Mouse (Mus musculus) CH12.LX (cell line): ENCODE measurements around the gene Cux1.

Experiments used
- BHLHE40 ChIP-seq: IDR thresholded peaks from 2 replicates; pipeline ENCODE4 v1.6.1; 2011; ENCODE audit warnings: mild to moderate bottlenecking, low read depth, low read length, improper control_type of control experiment
- JUND ChIP-seq: conservative IDR thresholded peaks from 2 replicates; pipeline ENCODE4 v1.6.1; 2011; ENCODE audit warnings: low read depth, low read length, improper control_type of control experiment
- SMC3 ChIP-seq: IDR thresholded peaks from 2 replicates; pipeline ENCODE4 v1.6.1; 2011; ENCODE audit warnings: low read depth, low read length, improper control_type of control experiment

- TF ChIP-seq BHLHE40 (no peak), JUND (no peak), SMC3 (no peak)
Measured at GRCm38 (mm10) chr5:136236611-136237010, 330.7 kb downstream of the Cux1 start.
